18 mouse cellular contexts compared by ENCODE assay signal in the genomic region with DNA sequence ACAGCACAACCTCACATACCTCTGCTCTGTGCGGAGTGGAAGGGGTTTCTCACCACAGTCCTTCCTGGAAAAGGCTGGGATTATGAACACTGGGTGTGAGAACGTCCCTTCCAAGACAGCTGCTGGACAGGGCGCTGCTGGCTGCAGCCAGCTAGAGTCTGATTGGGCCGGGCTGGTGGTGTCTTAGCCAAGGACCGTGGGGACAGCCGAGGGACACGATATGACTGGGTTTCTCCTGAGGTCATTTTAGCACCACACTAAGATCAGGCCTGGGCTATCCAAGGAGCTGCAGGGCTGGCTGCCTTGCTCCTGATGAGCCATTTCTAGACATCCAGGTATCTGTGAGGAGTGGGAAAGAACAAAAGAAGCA. TPM values are rescaled to one million over a fixed set of nuclear protein-coding genes. Genes with fewer than 3 reads are reported as not detected.
DNase-seq lines count a peak whose midpoint lies in the region; ATAC-seq lines count a peak whose summit lies in the region.
"Had no signal": no experiment of that assay in that cellular context is flagged by ENCODE, and none has a peak within 500 bp of the region (broad histone marks: within the 10 kb centered on the region; RNA-seq: fewer than 3 reads in every experiment).

No protein-coding gene starts in this region.

- H3K27ac ChIP-seq in forebrain, embryonic 14.5 days (ENCODE audit: low read depth, low read length) = no peak overlapping the region; the same call in 1 of the 2 replicates
- no peak overlapping the region for H3K27ac ChIP-seq in forebrain, embryonic 10.5 days
- peak overlapping the region; percentile 12; the same call in 1 of the 2 replicates for H3K27ac ChIP-seq in hindbrain, embryonic 10.5 days
- H3K27ac ChIP-seq in hindbrain, embryonic 12.5 days = no peak overlapping the region
- H3K27ac ChIP-seq in midbrain, embryonic 15.5 days = no peak overlapping the region
- H3K27ac ChIP-seq in midbrain, embryonic 11.5 days (ENCODE audit: low read depth, low read length) = no peak overlapping the region
- H3K27ac ChIP-seq: embryonic facial prominence, embryonic 13.5 days; layer of hippocampus, adult 2 months; midbrain, embryonic 10.5 days had no signal

- H3K36me3 ChIP-seq in forebrain, embryonic 14.5 days (ENCODE audit: control insufficient read depth, insufficient read depth, low read length) = no peaks in the 10 kb centered on the region
- H3K36me3 ChIP-seq in forebrain, embryonic 10.5 days (replicated peaks) = no peaks in the 10 kb centered on the region
- no peaks in the 10 kb centered on the region for H3K36me3 ChIP-seq in hindbrain, embryonic 10.5 days
- no peaks in the 10 kb centered on the region for H3K36me3 ChIP-seq in hindbrain, embryonic 12.5 days
- H3K36me3 ChIP-seq in midbrain, embryonic 15.5 days (replicated peaks) = no peaks in the 10 kb centered on the region
- H3K36me3 ChIP-seq in midbrain, embryonic 11.5 days (ENCODE audit: control insufficient read depth, insufficient read depth, low read length) = no peaks in the 10 kb centered on the region
- H3K36me3 ChIP-seq: embryonic facial prominence, embryonic 13.5 days; midbrain, embryonic 10.5 days had no signal

- no peak for DNase-seq in forebrain, embryonic 14.5 days (ENCODE audit: low spot score)
- no peak for DNase-seq in forebrain, embryonic 10.5 days (ENCODE audit: extremely low spot score, low spot score)
- no peak for DNase-seq in hindbrain, embryonic 10.5 days (ENCODE audit: low spot score)
- no peak for DNase-seq in midbrain, embryonic 11.5 days (ENCODE audit: low spot score, missing footprints)
- peak; percentile 21 for DNase-seq in lung, postnatal 14 days
- DNase-seq: cerebellum, adult 9-11 months; kidney, adult 11 months; kidney, postnatal 10 days; right cerebral cortex, postnatal 14 days; thymus, postnatal 25 days had no signal

- 90% methylated on average over 7 of the region's 7 CpGs for WGBS in forebrain, embryonic 14.5 days
- 90% methylated on average over 7 of the region's 7 CpGs for WGBS in forebrain, embryonic 10.5 days
- WGBS in hindbrain, embryonic 10.5 days = 90% methylated on average over 7 of the region's 7 CpGs
- 91% methylated on average over 7 of the region's 7 CpGs for WGBS in hindbrain, embryonic 12.5 days
- WGBS in midbrain, embryonic 15.5 days = 86% methylated on average over 7 of the region's 7 CpGs
- 90% methylated on average over 7 of the region's 7 CpGs for WGBS in midbrain, embryonic 11.5 days

- H3K4me1 ChIP-seq in forebrain, embryonic 14.5 days (ENCODE audit: control insufficient read depth, insufficient read depth, low read length) = peaks cover 16% of the 10 kb centered on the region
- peaks cover 9% of the 10 kb centered on the region for H3K4me1 ChIP-seq in forebrain, embryonic 10.5 days
- H3K4me1 ChIP-seq in hindbrain, embryonic 10.5 days (replicated peaks) = peaks cover 16% of the 10 kb centered on the region
- H3K4me1 ChIP-seq in hindbrain, embryonic 12.5 days = peaks cover 27% of the 10 kb centered on the region
- H3K4me1 ChIP-seq in midbrain, embryonic 15.5 days = peaks cover 29% of the 10 kb centered on the region
- no peaks in the 10 kb centered on the region for H3K4me1 ChIP-seq in midbrain, embryonic 11.5 days (ENCODE audit: control insufficient read depth, insufficient read depth, low read length)

- H3K9me3 ChIP-seq in forebrain, embryonic 14.5 days (replicated peaks; ENCODE audit: control insufficient read depth, low read length) = no peaks in the 10 kb centered on the region
- no peaks in the 10 kb centered on the region for H3K9me3 ChIP-seq in forebrain, embryonic 10.5 days
- no peaks in the 10 kb centered on the region for H3K9me3 ChIP-seq in hindbrain, embryonic 10.5 days
- no peaks in the 10 kb centered on the region for H3K9me3 ChIP-seq in hindbrain, embryonic 12.5 days (replicated peaks)
- no peaks in the 10 kb centered on the region for H3K9me3 ChIP-seq in midbrain, embryonic 15.5 days
- no peaks in the 10 kb centered on the region for H3K9me3 ChIP-seq in midbrain, embryonic 11.5 days (ENCODE audit: control insufficient read depth, low read length)
- H3K9me3 ChIP-seq: embryonic facial prominence, embryonic 13.5 days; midbrain, embryonic 10.5 days had no signal

- H3K27me3 ChIP-seq in forebrain, embryonic 14.5 days (replicated peaks; ENCODE audit: control insufficient read depth, insufficient read depth, low read length) = no peaks in the 10 kb centered on the region
- H3K27me3 ChIP-seq in forebrain, embryonic 10.5 days (ENCODE audit: poor library complexity, severe bottlenecking) = no peaks in the 10 kb centered on the region
- H3K27me3 ChIP-seq in hindbrain, embryonic 10.5 days (ENCODE audit: insufficient read depth, poor library complexity, severe bottlenecking) = no peaks in the 10 kb centered on the region
- H3K27me3 ChIP-seq in hindbrain, embryonic 12.5 days = no peaks in the 10 kb centered on the region
- H3K27me3 ChIP-seq in midbrain, embryonic 15.5 days (replicated peaks) = no peaks in the 10 kb centered on the region
- H3K27me3 ChIP-seq in midbrain, embryonic 11.5 days (ENCODE audit: control insufficient read depth, insufficient read depth, low read length) = no peaks in the 10 kb centered on the region
- H3K27me3 ChIP-seq: embryonic facial prominence, embryonic 13.5 days had no signal

- H3K9ac ChIP-seq in forebrain, embryonic 14.5 days (ENCODE audit: low read length) = no peak overlapping the region
- no peak overlapping the region for H3K9ac ChIP-seq in hindbrain, embryonic 12.5 days
- H3K9ac ChIP-seq in midbrain, embryonic 15.5 days = no peak overlapping the region
- no peak overlapping the region for H3K9ac ChIP-seq in midbrain, embryonic 11.5 days (ENCODE audit: low read length)
- H3K9ac ChIP-seq: embryonic facial prominence, embryonic 13.5 days had no signal

- H3K4me3 ChIP-seq in forebrain, embryonic 14.5 days (ENCODE audit: low read depth, low read length) = no peak overlapping the region
- no peak overlapping the region for H3K4me3 ChIP-seq in forebrain, embryonic 10.5 days
- no peak overlapping the region for H3K4me3 ChIP-seq in hindbrain, embryonic 10.5 days
- H3K4me3 ChIP-seq in hindbrain, embryonic 12.5 days = no peak overlapping the region
- no peak overlapping the region for H3K4me3 ChIP-seq in midbrain, embryonic 15.5 days
- no peak overlapping the region for H3K4me3 ChIP-seq in midbrain, embryonic 11.5 days (ENCODE audit: low read depth, low read length)
- H3K4me3 ChIP-seq: embryonic facial prominence, embryonic 13.5 days; layer of hippocampus, adult 2 months; midbrain, embryonic 10.5 days had no signal

- peak; percentile 12; the same call in 1 of the 2 replicates for ATAC-seq in forebrain, embryonic 14.5 days
- no peak; the same call in 1 of the 2 replicates for ATAC-seq in hindbrain, embryonic 12.5 days (ENCODE audit: low FRiP score)
- ATAC-seq in midbrain, embryonic 15.5 days (replicated peaks) = peak; percentile 12
- ATAC-seq in midbrain, embryonic 11.5 days (ENCODE audit: low FRiP score) = no peak
- no peak for ATAC-seq in inflammation-experienced regulatory T-cells, adult 6 months

- H3K4me2 ChIP-seq in forebrain, embryonic 14.5 days (ENCODE audit: low read length) = no peak overlapping the region
- H3K4me2 ChIP-seq in hindbrain, embryonic 12.5 days (replicated peaks) = no peak overlapping the region
- H3K4me2 ChIP-seq in midbrain, embryonic 15.5 days = no peak overlapping the region
- no peak overlapping the region for H3K4me2 ChIP-seq in midbrain, embryonic 11.5 days
- H3K4me2 ChIP-seq: embryonic facial prominence, embryonic 13.5 days had no signal

RNA-seq across cellular contexts. Expression of gene Tex29, which starts 4.0 kb away (rescaled TPM):
- 0.58 TPM in 1 of 2 replicates, not detected in the other for polyA plus RNA-seq in forebrain, embryonic 14.5 days (2014; fragmentation: Nextera tagmentation; extraction: Ambion mirVana)
- polyA plus RNA-seq in forebrain, embryonic 10.5 days (2016; fragmentation: Nextera tagmentation; extraction: Ambion mirVana) = not detected in 2 replicates
- polyA plus RNA-seq in hindbrain, embryonic 10.5 days (2016; fragmentation: Nextera tagmentation; extraction: Ambion mirVana) = 0.27 TPM in 1 of 2 replicates, not detected in the other
- polyA plus RNA-seq in hindbrain, embryonic 12.5 days (2016; fragmentation: Nextera tagmentation; extraction: Ambion mirVana) = 0.27 TPM in 1 of 2 replicates, not detected in the other
- 0.27 and 0.44 TPM in 2 replicates for polyA plus RNA-seq in midbrain, embryonic 15.5 days (2015; fragmentation: Nextera tagmentation; extraction: Ambion mirVana)
- not detected in 2 replicates for polyA plus RNA-seq in midbrain, embryonic 11.5 days (2014; fragmentation: Nextera tagmentation; extraction: Ambion mirVana)
- polyA plus RNA-seq in inflammation-experienced regulatory T-cells, adult 6 months (2017; shearing (Covaris generic)) = not detected
- polyA plus RNA-seq: embryonic facial prominence, embryonic 13.5 days; liver, adult 2 months; stomach, embryonic 16.5 days had no signal

Comparison
In these comparisons a context has a peak if more than half of its experiments do, and no peak if none do; other contexts are left out.
1. ATAC-seq: peak in forebrain, embryonic 14.5 days (single experiment) and midbrain, embryonic 15.5 days (single experiment); none in hindbrain, embryonic 12.5 days (single experiment), midbrain, embryonic 11.5 days (single experiment) and inflammation-experienced regulatory T-cells, adult 6 months (single experiment).